Mouse (Mus musculus): ENCODE results near the gene Mrgpra2b.
"Not testable (repeated sequence)": the region's sequence is repeated elsewhere in the genome, so short reads cannot be mapped to it uniquely, and the experiment has no call there.

GRCm38 (mm10) chr7:47427815-47428508, 100.7 kb downstream of the Mrgpra2b start:
- TF ChIP-seq CTCF, EP300 (IDR thresholded peaks at IDR 0.05): not testable (repeated sequence)

All from lung, postnatal 0 days (tissue).